Mouse (Mus musculus) stomach, embryonic 14.5 days (tissue): ENCODE data around the gene Dcpp2. TPM values are rescaled to one million over a fixed set of nuclear protein-coding genes. Genes with fewer than 3 reads are reported as not detected.
A peak's percentile ranks its signal among the peaks of the same experiment; 100 is the strongest.

Source experiments
- ATAC-seq: fragments of 200-750 bp; cut with Nextera tagmentation; 2 replicates; pipeline ENCODE4 v1.8.0; 2017; ENCODE audit warnings: low read depth, moderate TSS enrichment; ENCODE audit not compliant: insufficient number of reproducible peaks, insufficient read depth, low FRiP score
- H3K27ac ChIP-seq: fragments of 300-500 bp; sonication (generic); 2 replicates; pipeline ENCODE4 v1.5.1; 2014; ENCODE audit warnings: mild to moderate bottlenecking, low read length, moderate library complexity, mixed read lengths
- H3K27me3 ChIP-seq: fragments of 300-500 bp; sonication (generic); 2 replicates; pipeline ENCODE4 v1.6.1; 2014; ENCODE audit warnings: low read length, control low read depth, mixed read lengths; ENCODE audit not compliant: control insufficient read depth, insufficient read depth
- H3K36me3 ChIP-seq: fragments of 300-500 bp; sonication (generic); 2 replicates; pipeline ENCODE4 v1.6.1; 2014; ENCODE audit warnings: mild to moderate bottlenecking, control low read depth, low read length, moderate library complexity, mixed read lengths; ENCODE audit not compliant: control insufficient read depth, insufficient read depth
- H3K4me1 ChIP-seq: fragments of 300-500 bp; sonication (generic); 2 replicates; pipeline ENCODE4 v1.6.1; 2014; ENCODE audit warnings: low read length, control low read depth, mixed read lengths; ENCODE audit not compliant: control insufficient read depth, insufficient read depth
- H3K4me2 ChIP-seq: fragments of 300-500 bp; sonication (generic); replicated peaks from 2 replicates; pipeline ENCODE4 v1.6.1; 2014; ENCODE audit warnings: low read depth, low read length, control low read depth
- H3K4me3 ChIP-seq: fragments of 300-500 bp; sonication (generic); 2 replicates; pipeline ENCODE4 v1.5.1; 2014; ENCODE audit warnings: low read depth, low read length, control low read depth
- H3K9ac ChIP-seq: fragments of 300-500 bp; sonication (generic); replicated peaks from 2 replicates; pipeline ENCODE4 v1.6.1; 2014; ENCODE audit warnings: low read depth, mild to moderate bottlenecking, control low read depth, low read length, moderate library complexity, mixed read lengths
- H3K9me3 ChIP-seq: fragments of 300-500 bp; sonication (generic); 2 replicates; pipeline ENCODE4 v1.6.1; 2016; ENCODE audit warnings: low read depth, low read length, control low read depth; ENCODE audit not compliant: control insufficient read depth
- WGBS: fragments of 180-500 bp; shearing (Covaris S2); extraction: QIAGEN DNeasy Blood & Tissue Kit; methylation state at CpG from one replicate; pipeline ENCODE4 v1.1.7; 2014; 5-methylcytosine and 5-hydroxymethylcytosine counted together
- polyA plus RNA-seq: library from polyadenylated mRNA; unstranded; fragments of >200 nt; fragmentation: Nextera tagmentation; extraction: Ambion mirVana; gene quantifications from 2 replicates; pipeline ENCODE4 v1.2.1, GENCODE M21; 2014

Dcpp2 gene
- polyA plus RNA-seq, 1 experiment from 2014 or later, result not detected

GRCm38 (mm10) chr17:23853292-23853691, 27.4 kb upstream of the Dcpp2 start:
- Histone ChIP-seq H3K27ac (no peak overlapping the region), H3K36me3 (no peaks in the 10 kb centered on the region), H3K4me3 (no peak overlapping the region), H3K4me2 (no peak overlapping the region), H3K27me3 (no peaks in the 10 kb centered on the region), H3K4me1 (no peaks in the 10 kb centered on the region), H3K9ac (no peak overlapping the region), H3K9me3 (no peaks in the 10 kb centered on the region)
- WGBS, result 40% methylated on average over 5 of the region's 5 CpGs
- no peak; the same call in 1 of the 2 replicates for ATAC-seq

GRCm38 (mm10) chr17:23854229-23854765, 26.4 kb upstream of the Dcpp2 start:
- H3K4me1 ChIP-seq, result no peaks in the 10 kb centered on the region
- no peak overlapping the region for H3K4me3 ChIP-seq
- WGBS, result 87% methylated on average over 10 of the region's 10 CpGs
- no peaks in the 10 kb centered on the region for H3K9me3 ChIP-seq
- ATAC-seq, result no peak
- H3K27ac ChIP-seq, result no peak overlapping the region
- no peak overlapping the region for H3K4me2 ChIP-seq
- H3K9ac ChIP-seq, result no peak overlapping the region
- H3K27me3 ChIP-seq, result no peaks in the 10 kb centered on the region
- no peaks in the 10 kb centered on the region for H3K36me3 ChIP-seq

- no peak for ATAC-seq
- Histone ChIP-seq H3K27ac (no peak overlapping the region), H3K4me2 (no peak overlapping the region), H3K27me3 (no peaks in the 10 kb centered on the region), H3K9me3 (no peaks in the 10 kb centered on the region), H3K4me1 (no peaks in the 10 kb centered on the region), H3K4me3 (no peak overlapping the region), H3K36me3 (no peaks in the 10 kb centered on the region), H3K9ac (no peak overlapping the region)
- WGBS, result 85% methylated on average over 6 of the region's 6 CpGs
These were observed 23.5 kb upstream of the Dcpp2 start for GRCm38 (mm10) chr17:23857193-23857592.

GRCm38 (mm10) chr17:23857913-23858312, 22.8 kb upstream of the Dcpp2 start:
- Histone ChIP-seq H3K9ac (no peak overlapping the region), H3K4me1 (no peaks in the 10 kb centered on the region), H3K4me2 (no peak overlapping the region), H3K4me3 (no peak overlapping the region), H3K9me3 (no peaks in the 10 kb centered on the region), H3K27ac (no peak overlapping the region; the same call in 1 of the 2 replicates), H3K36me3 (no peaks in the 10 kb centered on the region), H3K27me3 (no peaks in the 10 kb centered on the region)
- ATAC-seq, result peak; percentile 78
- 61% methylated on average over 2 of the region's 2 CpGs for WGBS

GRCm38 (mm10) chr17:23862926-23863325, 17.8 kb upstream of the Dcpp2 start:
- H3K9ac ChIP-seq, result no peak overlapping the region
- H3K27ac ChIP-seq, result no peak overlapping the region
- H3K4me1 ChIP-seq, result no peaks in the 10 kb centered on the region
- 80% methylated on average over 4 of the region's 4 CpGs for WGBS
- H3K4me2 ChIP-seq, result no peak overlapping the region
- H3K9me3 ChIP-seq, result no peaks in the 10 kb centered on the region
- H3K27me3 ChIP-seq, result no peaks in the 10 kb centered on the region
- H3K4me3 ChIP-seq, result no peak overlapping the region
- no peak for ATAC-seq
- no peaks in the 10 kb centered on the region for H3K36me3 ChIP-seq

- Histone ChIP-seq H3K9ac (no peak within 1 kb of the TSS), H3K27ac (no peak within 1 kb of the TSS), H3K9me3 (no peaks in the 10 kb centered on the region), H3K36me3 (no peaks in the 10 kb centered on the region), H3K4me3 (no peak within 1 kb of the TSS), H3K27me3 (no peaks in the 10 kb centered on the region), H3K4me2 (no peak within 1 kb of the TSS), H3K4me1 (no peaks in the 10 kb centered on the region)
- WGBS, result 87% methylated on average over 15 of the region's 15 CpGs
- no peak for ATAC-seq
These were observed 12.9 kb upstream of the Dcpp2 start, which contains the start of gene Prss21 for GRCm38 (mm10) chr17:23867756-23868155. Prss21 (plus strand) TSS chr17:23868056.

GRCm38 (mm10) chr17:23868513-23868912, 12.2 kb upstream of the Dcpp2 start:
- H3K9me3 ChIP-seq, result no peaks in the 10 kb centered on the region
- H3K27me3 ChIP-seq, result no peaks in the 10 kb centered on the region
- no peak overlapping the region for H3K27ac ChIP-seq
- no peaks in the 10 kb centered on the region for H3K4me1 ChIP-seq
- no peak for ATAC-seq
- no peaks in the 10 kb centered on the region for H3K36me3 ChIP-seq
- H3K4me2 ChIP-seq, result no peak overlapping the region
- 88% methylated on average over 11 of the region's 11 CpGs for WGBS
- no peak overlapping the region for H3K9ac ChIP-seq
- H3K4me3 ChIP-seq, result no peak overlapping the region

- H3K4me2 ChIP-seq, result no peak overlapping the region
- H3K9me3 ChIP-seq, result no peaks in the 10 kb centered on the region
- no peaks in the 10 kb centered on the region for H3K27me3 ChIP-seq
- 44% methylated on average over 8 of the region's 8 CpGs for WGBS
- peak; percentile 51; the same call in 1 of the 2 replicates for ATAC-seq
- H3K4me3 ChIP-seq, result no peak overlapping the region
- no peak overlapping the region for H3K27ac ChIP-seq
- H3K4me1 ChIP-seq, result no peaks in the 10 kb centered on the region; the same call in 1 of the 2 replicates
- H3K9ac ChIP-seq, result no peak overlapping the region
- no peaks in the 10 kb centered on the region for H3K36me3 ChIP-seq
These were observed 6.5 kb upstream of the Dcpp2 start for GRCm38 (mm10) chr17:23873884-23874856.
